Mouse (Mus musculus): ENCODE results near the gene Ugt1a10. TPM values are rescaled to one million over a fixed set of nuclear protein-coding genes. Genes with fewer than 3 reads are reported as not detected.
"Not testable (repeated sequence)": the region's sequence is repeated elsewhere in the genome, so short reads cannot be mapped to it uniquely, and the experiment has no call there.

Ugt1a10 gene
- total RNA-seq, 2 experiments from 2014 or later: not detected

DNA sequence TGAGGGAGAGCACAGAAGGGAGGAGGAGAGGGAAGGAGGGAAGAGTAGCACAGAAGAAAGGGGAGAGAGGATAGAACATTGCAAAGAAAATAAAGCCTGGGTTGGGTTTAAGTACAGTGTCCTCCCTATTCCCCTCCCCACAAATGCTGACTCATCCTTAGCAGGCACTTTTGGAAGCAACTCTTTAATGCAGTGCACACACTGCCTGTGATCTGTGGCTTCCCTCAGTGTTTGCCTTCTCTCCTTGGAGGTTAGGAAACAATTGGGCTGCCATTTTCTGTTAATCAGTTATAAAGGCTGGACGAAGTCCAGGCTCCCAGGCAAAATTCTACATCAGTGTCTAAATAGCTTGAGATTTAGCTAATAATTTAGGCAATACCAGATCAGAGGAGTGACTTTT, 85.3 kb downstream of the Ugt1a10 start:
- DNase-seq: not testable (repeated sequence)

GRCm38 (mm10) chr1:88143966-88144675, 88.9 kb downstream of the Ugt1a10 start:
- peak; percentile 45 for DNase-seq

GRCm38 (mm10) chr1:88145278-88145677, 90.1 kb downstream of the Ugt1a10 start:
- not testable (repeated sequence) for DNase-seq

DNA sequence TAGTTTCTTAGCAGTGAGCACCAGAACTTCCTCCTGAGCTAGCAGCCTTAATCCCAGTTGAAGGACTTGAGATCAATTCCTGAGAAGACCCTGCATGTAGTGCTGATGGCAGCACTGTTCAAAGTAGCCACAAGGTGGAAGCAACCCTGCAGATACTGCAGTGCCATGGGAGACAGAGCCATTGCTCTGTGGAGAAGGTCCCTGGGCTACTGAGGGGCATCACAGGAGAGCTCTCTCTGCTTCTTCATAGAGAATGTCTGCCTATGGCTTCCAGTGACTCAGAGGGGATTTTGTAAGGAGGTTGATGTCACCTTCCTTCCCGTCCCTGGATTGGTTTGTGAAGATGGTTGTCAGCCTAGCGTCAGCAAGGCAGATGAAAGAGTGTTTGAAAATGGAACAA, 94.9 kb downstream of the Ugt1a10 start:
- not testable (repeated sequence) for DNase-seq

GRCm38 (mm10) chr1:88158430-88158829, 103.2 kb downstream of the Ugt1a10 start:
- no peak for DNase-seq

DNA sequence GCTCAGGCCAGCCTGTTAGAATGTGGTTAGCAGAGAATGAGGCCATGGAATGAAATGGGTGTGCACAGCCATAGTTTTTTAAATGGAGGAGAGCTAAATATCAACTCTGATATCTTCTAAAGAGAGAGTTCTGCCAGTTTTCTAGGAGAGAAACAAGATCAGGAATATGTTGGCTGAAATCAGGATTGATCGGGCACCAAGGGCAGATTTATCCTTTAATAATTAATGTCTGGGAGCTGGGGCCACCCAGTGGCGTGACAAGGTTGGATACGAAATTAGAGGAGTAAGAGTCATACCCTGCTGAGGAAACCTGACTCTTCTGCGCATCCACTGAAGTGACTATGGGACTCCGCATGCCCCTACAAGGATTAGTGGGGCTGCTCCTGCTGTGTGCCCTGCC, 110.5 kb downstream of the Ugt1a10 start, which contains the start of gene Ugt1a5:
TSS of gene Ugt1a5 (plus strand) at position 302 of the 400 bp plus-strand sequence.
- no peak for DNase-seq

DNA sequence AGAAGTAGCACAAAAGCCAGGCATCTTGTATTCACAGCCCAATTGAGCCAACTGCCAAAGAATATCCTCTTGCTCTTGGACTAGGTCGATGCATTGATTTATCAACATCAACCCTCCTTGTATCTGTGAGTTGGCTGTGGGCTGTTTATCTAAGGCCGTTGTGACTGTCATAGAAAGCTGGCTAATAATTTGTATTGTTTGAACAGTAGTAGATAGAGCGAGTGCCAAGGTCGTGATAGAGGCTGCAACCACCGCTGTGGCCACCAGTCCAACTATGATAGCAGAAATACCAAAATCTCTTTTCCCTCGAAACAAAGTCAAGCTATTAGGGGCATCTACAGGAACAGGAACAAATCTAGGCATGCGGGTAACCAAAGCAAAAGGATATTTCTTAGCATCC, 117.0 kb downstream of the Ugt1a10 start:
- DNase-seq: not testable (repeated sequence)

GRCm38 (mm10) chr1:88179657-88180056, 124.5 kb downstream of the Ugt1a10 start:
- DNase-seq: no peak

DNA sequence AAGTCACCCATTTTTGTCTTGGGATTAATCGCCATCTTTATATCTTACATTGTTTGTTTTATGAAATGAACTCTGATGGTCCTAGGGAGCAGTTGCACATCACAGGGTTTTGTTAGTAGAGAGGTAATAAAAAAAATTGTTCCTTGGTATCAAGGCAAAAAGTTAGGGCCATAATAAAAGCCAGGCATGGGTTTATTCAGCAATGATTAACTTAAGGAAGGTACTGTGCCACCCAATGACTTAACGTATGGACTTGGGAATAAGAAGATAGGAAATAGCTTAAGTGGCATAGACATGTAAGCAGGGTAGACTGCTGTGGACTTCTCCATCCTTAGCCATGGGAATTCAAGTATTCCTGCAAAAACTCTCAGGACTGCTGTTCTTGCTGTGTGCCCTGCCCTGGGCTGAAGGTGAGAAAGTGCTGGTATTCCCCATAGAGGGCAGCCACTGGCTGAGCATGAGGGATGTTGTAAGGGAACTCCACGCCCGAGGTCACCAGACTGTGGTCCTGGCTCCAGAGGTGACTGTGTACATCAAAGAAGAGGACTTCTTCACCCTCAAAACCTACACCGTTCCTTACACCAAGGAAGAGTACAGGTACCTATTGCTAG, 131.2 kb downstream of the Ugt1a10 start:
- no peak for DNase-seq

DNA sequence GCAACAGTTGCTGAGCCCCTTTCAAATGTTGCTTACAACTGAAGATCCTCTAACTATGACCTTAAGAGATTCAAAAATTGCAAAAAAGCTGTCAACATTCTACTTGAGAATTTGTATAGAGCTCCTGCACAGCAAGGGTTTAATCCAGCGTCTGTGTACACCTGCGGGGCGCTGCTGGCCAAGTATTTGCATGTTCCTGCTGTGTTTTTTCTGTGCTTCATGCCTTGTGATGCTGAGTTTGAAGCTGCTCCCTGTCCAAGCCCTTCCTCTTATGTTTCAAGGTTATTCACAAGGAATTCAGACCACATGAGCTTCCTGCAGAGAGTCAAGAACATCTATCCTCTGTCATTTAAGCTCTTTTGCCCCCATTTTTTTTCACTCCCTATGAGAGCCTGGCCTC, 136.9 kb downstream of the Ugt1a10 start:
- DNase-seq: no peak

DNA sequence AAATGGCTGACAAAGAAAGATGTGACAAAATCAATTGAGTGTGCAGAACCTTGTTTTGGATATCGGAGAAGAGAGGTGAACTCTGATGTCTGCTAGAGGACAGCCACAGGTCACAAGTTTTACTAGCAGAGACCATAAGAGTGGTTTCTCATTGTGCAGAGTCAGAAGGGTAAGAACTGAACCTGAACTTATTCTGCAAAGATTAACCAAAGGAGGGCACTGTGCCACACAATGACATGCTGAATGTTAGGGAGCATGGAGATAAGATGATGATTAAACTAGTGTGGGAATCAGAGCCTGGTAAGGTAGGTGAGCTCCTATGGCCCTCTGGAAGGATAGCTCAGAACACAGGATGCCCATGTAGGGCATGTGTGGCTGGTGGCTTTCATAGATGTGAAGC, 140.5 kb downstream of the Ugt1a10 start:
- no peak for DNase-seq

GRCm38 (mm10) chr1:88197443-88197842, 142.3 kb downstream of the Ugt1a10 start:
- no peak for DNase-seq

DNA sequence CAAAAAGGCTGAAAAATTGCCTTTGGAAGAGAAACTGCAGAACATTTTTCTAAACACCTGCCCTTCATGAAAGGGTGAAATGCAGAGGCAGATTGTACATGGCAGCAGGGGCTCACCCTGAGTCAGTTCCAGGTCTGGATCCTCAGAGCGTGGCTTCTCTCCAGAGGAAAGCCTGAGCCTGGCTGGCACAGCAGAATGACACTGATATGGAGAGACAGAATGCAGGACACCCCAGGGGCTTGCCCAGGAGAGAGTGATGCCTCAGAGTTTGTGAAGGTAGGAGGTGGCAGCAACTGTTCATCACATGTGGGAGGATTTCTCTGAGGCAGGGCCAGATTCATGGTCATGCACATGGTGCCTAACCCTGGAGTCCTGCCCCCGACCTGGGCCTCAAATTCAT, 144.8 kb downstream of the Ugt1a10 start:
- DNase-seq: no peak

- DNase-seq: no peak
Observed at GRCm38 (mm10) chr1:88200456-88200855, 145.3 kb downstream of the Ugt1a10 start, which contains the start of gene Ugt1a2. Gene Ugt1a2, plus strand, starts transcription at chr1:88200601.

GRCm38 (mm10) chr1:88205294-88205922, 150.2 kb downstream of the Ugt1a10 start, which contains the start of gene Dnajb3:
Gene Dnajb3, minus strand, starts transcription at chr1:88205782.
- DNase-seq: peak; percentile 77

DNA sequence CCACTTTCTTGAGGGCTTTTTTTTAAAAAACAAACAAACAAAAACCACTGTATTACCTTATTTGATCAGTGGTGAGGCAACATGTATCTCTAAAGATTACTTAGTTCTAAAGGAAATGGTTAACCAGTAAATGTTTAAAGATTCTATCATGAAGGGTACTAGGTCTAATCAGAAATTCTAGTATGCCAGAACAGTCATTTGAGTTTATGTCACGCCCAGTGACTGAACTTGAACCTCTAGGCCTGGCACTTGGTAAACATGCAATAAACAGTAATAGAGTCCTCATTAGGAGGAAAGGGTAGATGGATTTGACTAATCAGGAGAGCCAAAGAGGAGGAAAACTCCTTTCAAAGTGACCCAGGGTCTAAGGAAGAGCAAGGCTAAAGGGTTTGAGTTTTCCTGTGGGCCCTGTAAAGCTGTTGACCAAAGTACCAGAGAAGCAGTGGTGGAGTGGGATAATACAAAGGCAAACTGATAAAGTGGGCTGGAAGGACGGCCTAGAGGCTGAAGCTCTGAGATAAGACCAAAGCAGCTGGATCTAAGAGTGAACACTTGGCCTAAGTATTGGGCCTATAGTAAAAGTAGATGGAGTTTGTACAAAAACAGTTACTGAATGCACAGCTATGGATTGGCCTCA, 151.8 kb downstream of the Ugt1a10 start:
- DNase-seq: no peak

- DNase-seq: no peak
Observed at GRCm38 (mm10) chr1:88211812-88212211, 156.6 kb downstream of the Ugt1a10 start, which contains the start of gene Ugt1a1. Gene Ugt1a1, plus strand, starts transcription at chr1:88211959.

DNA sequence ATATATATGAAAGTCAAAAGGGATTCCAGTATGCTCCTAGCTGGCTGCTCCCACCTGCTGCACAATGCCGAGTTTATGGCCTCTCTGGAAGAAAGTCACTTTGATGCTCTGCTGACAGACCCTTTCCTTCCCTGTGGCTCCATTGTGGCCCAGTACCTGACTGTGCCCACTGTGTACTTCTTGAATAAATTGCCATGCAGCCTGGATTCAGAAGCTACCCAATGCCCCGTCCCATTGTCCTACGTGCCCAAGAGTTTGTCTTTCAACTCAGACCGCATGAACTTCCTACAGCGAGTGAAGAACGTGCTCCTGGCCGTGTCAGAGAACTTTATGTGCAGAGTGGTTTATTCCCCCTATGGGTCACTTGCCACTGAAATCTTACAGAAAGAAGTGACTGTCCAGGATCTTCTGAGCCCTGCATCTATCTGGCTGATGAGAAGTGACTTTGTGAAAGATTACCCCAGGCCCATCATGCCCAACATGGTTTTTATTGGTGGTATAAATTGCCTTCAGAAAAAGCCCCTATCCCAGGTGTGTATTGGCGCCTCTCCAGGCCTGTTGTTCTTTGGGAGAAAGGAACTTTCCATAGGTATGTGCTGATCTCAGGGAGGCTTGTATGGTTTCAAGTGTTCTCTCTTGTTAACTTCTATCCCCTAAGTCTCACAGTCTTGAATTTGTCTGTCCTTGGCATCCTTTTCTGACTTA, 157.3 kb downstream of the Ugt1a10 start:
- peak; percentile 17 for DNase-seq

GRCm38 (mm10) chr1:88213061-88213460, 157.9 kb downstream of the Ugt1a10 start:
- no peak for DNase-seq

GRCm38 (mm10) chr1:88213766-88214461, 158.7 kb downstream of the Ugt1a10 start:
- DNase-seq: peak; percentile 14

DNA sequence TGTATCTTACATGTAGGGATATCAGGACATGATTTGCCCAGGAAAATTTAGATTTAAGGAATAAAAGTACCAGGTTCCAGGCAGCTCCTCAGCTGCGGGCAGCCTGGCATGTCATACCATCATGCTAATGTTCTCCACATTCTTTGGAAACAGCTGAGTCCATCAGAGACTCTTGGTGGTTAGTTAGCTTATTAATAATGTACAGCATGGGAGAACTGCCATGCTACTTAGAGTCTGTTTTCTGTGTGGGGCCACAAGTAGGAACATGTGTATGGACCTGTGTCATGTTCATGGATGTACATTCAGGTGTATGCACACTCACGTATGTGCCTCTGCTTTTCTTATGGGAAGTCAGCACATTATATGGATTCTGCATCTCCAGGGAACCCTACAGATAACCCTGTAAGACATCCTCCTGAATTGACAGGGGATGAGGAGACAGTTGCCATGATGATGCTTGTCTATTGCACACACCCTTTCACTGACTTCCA, 159.3 kb downstream of the Ugt1a10 start:
- no peak for DNase-seq

Measured in gastrocnemius, postnatal 10 days (tissue).